Mouse (Mus musculus): ENCODE results near the gene Arhgef3. TPM values are rescaled to one million over a fixed set of nuclear protein-coding genes. Genes with fewer than 3 reads are reported as not detected.

Arhgef3 gene
- total and polyA plus RNA-seq, 2 experiments from 2014 or later = 17.9 to 21.4 TPM

GRCm38 (mm10) chr14:27271371-27272071 lies 156.8 kb downstream of the Arhgef3 start:
- 67% methylated on average over 10 of the region's 10 CpGs for WGBS
- no peaks in the 10 kb centered on the region; the same call in 1 of the 2 replicates for H3K4me1 ChIP-seq (ENCODE audit: control insufficient read depth, insufficient read depth)
- no peak for DNase-seq (ENCODE audit: low spot score)
- no peak for ATAC-seq (ENCODE audit: insufficient read depth, low read depth)
- H3K4me2 ChIP-seq (ENCODE audit: low read depth, low read length) = no peak overlapping the region
- no peak overlapping the region for H3K4me3 ChIP-seq (ENCODE audit: low read depth, low read length)
- TF ChIP-seq CTCF (IDR thresholded peaks at IDR 0.05; ENCODE audit: low read depth) (no peak), EP300 (IDR thresholded peaks at IDR 0.05; ENCODE audit: low read depth) (no peak)
- no peaks in the 10 kb centered on the region for H3K27me3 ChIP-seq (ENCODE audit: control insufficient read depth, insufficient read depth, low read length)
- no peak overlapping the region for H3K27ac ChIP-seq (ENCODE audit: low read depth)
- no peaks in the 10 kb centered on the region for H3K9me3 ChIP-seq (replicated peaks; ENCODE audit: control insufficient read depth, low read length)
- H3K36me3 ChIP-seq (replicated peaks; ENCODE audit: control insufficient read depth, insufficient read depth, low read length) = no peaks in the 10 kb centered on the region
- no peak overlapping the region for H3K9ac ChIP-seq (replicated peaks; ENCODE audit: low read depth, low read length)

GRCm38 (mm10) chr14:27272072-27272834 lies 157.6 kb downstream of the Arhgef3 start:
- H3K27ac ChIP-seq (ENCODE audit: low read depth) = no peak overlapping the region
- no peaks in the 10 kb centered on the region for H3K36me3 ChIP-seq (replicated peaks; ENCODE audit: control insufficient read depth, insufficient read depth, low read length)
- no peaks in the 10 kb centered on the region for H3K27me3 ChIP-seq (ENCODE audit: control insufficient read depth, insufficient read depth, low read length)
- no peak for DNase-seq (ENCODE audit: low spot score)
- H3K9ac ChIP-seq (replicated peaks; ENCODE audit: low read depth, low read length) = no peak overlapping the region
- no peaks in the 10 kb centered on the region for H3K9me3 ChIP-seq (replicated peaks; ENCODE audit: control insufficient read depth, low read length)
- H3K4me3 ChIP-seq (ENCODE audit: low read depth, low read length) = no peak overlapping the region
- H3K4me2 ChIP-seq (ENCODE audit: low read depth, low read length) = no peak overlapping the region
- TF ChIP-seq CTCF (IDR thresholded peaks at IDR 0.05; ENCODE audit: low read depth) = no peak
- no peak for TF ChIP-seq EP300 (IDR thresholded peaks at IDR 0.05; ENCODE audit: low read depth)
- H3K4me1 ChIP-seq (ENCODE audit: control insufficient read depth, insufficient read depth) = no peaks in the 10 kb centered on the region; the same call in 1 of the 2 replicates
- ATAC-seq (ENCODE audit: insufficient read depth, low read depth) = no peak
- 41% methylated on average over 11 of the region's 11 CpGs for WGBS

GRCm38 (mm10) chr14:27272835-27273138 lies 158.1 kb downstream of the Arhgef3 start:
- 81% methylated on average over 2 of the region's 2 CpGs for WGBS

GRCm38 (mm10) chr14:27273169-27273568 lies 158.5 kb downstream of the Arhgef3 start:
- no peak overlapping the region for H3K4me2 ChIP-seq (ENCODE audit: low read depth, low read length)
- no peaks in the 10 kb centered on the region; the same call in 1 of the 2 replicates for H3K4me1 ChIP-seq (ENCODE audit: control insufficient read depth, insufficient read depth)
- no peaks in the 10 kb centered on the region for H3K27me3 ChIP-seq (ENCODE audit: control insufficient read depth, insufficient read depth, low read length)
- H3K9me3 ChIP-seq (replicated peaks; ENCODE audit: control insufficient read depth, low read length) = no peaks in the 10 kb centered on the region
- no peak for TF ChIP-seq EP300 (IDR thresholded peaks at IDR 0.05; ENCODE audit: low read depth)
- no peak for TF ChIP-seq CTCF (IDR thresholded peaks at IDR 0.05; ENCODE audit: low read depth)
- ATAC-seq (ENCODE audit: insufficient read depth, low read depth) (no peak), DNase-seq (ENCODE audit: low spot score) (no peak)
- no peak overlapping the region for H3K9ac ChIP-seq (replicated peaks; ENCODE audit: low read depth, low read length)
- no peaks in the 10 kb centered on the region for H3K36me3 ChIP-seq (replicated peaks; ENCODE audit: control insufficient read depth, insufficient read depth, low read length)
- no peak overlapping the region for H3K27ac ChIP-seq (ENCODE audit: low read depth)
- H3K4me3 ChIP-seq (ENCODE audit: low read depth, low read length) = no peak overlapping the region

More at GRCm38 (mm10) chr14:27272835-27273138, 158.1 kb downstream of the Arhgef3 start:
- no peaks in the 10 kb centered on the region for H3K27me3 ChIP-seq (ENCODE audit: control insufficient read depth, insufficient read depth, low read length)
- no peaks in the 10 kb centered on the region for H3K9me3 ChIP-seq (replicated peaks; ENCODE audit: control insufficient read depth, low read length)
- TF ChIP-seq EP300 (IDR thresholded peaks at IDR 0.05; ENCODE audit: low read depth) = no peak
- no peak overlapping the region for H3K27ac ChIP-seq (ENCODE audit: low read depth)
- no peak for ATAC-seq (ENCODE audit: insufficient read depth, low read depth)
- no peaks in the 10 kb centered on the region; the same call in 1 of the 2 replicates for H3K4me1 ChIP-seq (ENCODE audit: control insufficient read depth, insufficient read depth)
- H3K4me3 ChIP-seq (ENCODE audit: low read depth, low read length) = no peak overlapping the region
- H3K9ac ChIP-seq (replicated peaks; ENCODE audit: low read depth, low read length) = no peak overlapping the region
- no peak for DNase-seq (ENCODE audit: low spot score)
- no peak overlapping the region for H3K4me2 ChIP-seq (ENCODE audit: low read depth, low read length)
- no peaks in the 10 kb centered on the region for H3K36me3 ChIP-seq (replicated peaks; ENCODE audit: control insufficient read depth, insufficient read depth, low read length)

- Histone ChIP-seq H3K27ac (ENCODE audit: low read depth) (no peak overlapping the region), H3K4me2 (ENCODE audit: low read depth, low read length) (no peak overlapping the region), H3K27me3 (ENCODE audit: control insufficient read depth, insufficient read depth, low read length) (no peaks in the 10 kb centered on the region), H3K4me1 (ENCODE audit: control insufficient read depth, insufficient read depth) (no peaks in the 10 kb centered on the region; the same call in 1 of the 2 replicates), H3K9me3 (replicated peaks; ENCODE audit: control insufficient read depth, low read length) (no peaks in the 10 kb centered on the region), H3K4me3 (ENCODE audit: low read depth, low read length) (no peak overlapping the region), H3K36me3 (replicated peaks; ENCODE audit: control insufficient read depth, insufficient read depth, low read length) (no peaks in the 10 kb centered on the region), H3K9ac (replicated peaks; ENCODE audit: low read depth, low read length) (no peak overlapping the region)
- 79% methylated on average over 3 of the region's 3 CpGs for WGBS
- no peak for TF ChIP-seq CTCF (IDR thresholded peaks at IDR 0.05; ENCODE audit: low read depth)
- TF ChIP-seq EP300 (IDR thresholded peaks at IDR 0.05; ENCODE audit: low read depth) = no peak
- DNase-seq (ENCODE audit: low spot score) (no peak), ATAC-seq (ENCODE audit: insufficient read depth, low read depth) (no peak)
Observed at GRCm38 (mm10) chr14:27277259-27277658, 162.6 kb downstream of the Arhgef3 start.
